Mouse (Mus musculus) kidney, postnatal 25 days (tissue): ENCODE measurements at regions not wholly inside any gene's neighbourhood (a gene's known extent, or its start where the extent isn't known, plus 50 kb on each side); places are given as distances from the start of the nearest gene placed in this dataset.
A peak's percentile ranks its signal among the peaks of the same experiment; 100 is the strongest.

ENCODE experiments used
- DNase-seq, 2 experiments: peaks; one replicate each; pipeline ENCODE4 v3.0.0; 2021; ENCODE audit warnings: mixed read lengths in 2 of 2

GRCm38 (mm10) chr1:75901146-75901545, 355.1 kb downstream of the Slc4a3 start:
- DNase-seq = no peak

- no peak for DNase-seq
These were observed 359.8 kb downstream of the Slc4a3 start for GRCm38 (mm10) chr1:75905699-75906470.

DNA sequence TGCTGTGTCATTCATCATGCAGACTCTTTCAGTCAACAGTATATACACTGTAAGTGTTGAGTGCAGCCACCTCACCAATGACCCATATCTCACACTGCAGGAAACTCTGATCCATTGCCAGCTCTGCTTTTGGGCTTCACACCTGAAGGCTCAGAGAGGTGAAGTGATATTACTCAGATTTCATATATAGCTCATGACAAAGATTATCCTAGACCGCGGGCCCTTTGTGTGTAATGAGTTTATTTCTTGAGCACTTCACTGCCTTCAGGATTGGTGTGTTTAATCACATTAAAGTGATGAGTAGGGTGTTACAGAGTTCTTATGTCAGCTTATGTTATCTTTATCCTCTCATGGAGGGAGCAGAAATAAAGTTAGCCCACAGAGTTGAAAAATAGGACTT, 369.2 kb downstream of the Slc4a3 start:
- DNase-seq = no peak

- DNase-seq = no peak
These were observed 370.1 kb downstream of the Slc4a3 start for GRCm38 (mm10) chr1:75916181-75916580.

- DNase-seq = no peak
These were observed 373.1 kb downstream of the Slc4a3 start for GRCm38 (mm10) chr1:75919134-75919533.

- no peak for DNase-seq
These were observed 379.0 kb downstream of the Slc4a3 start for GRCm38 (mm10) chr1:75925046-75925445.

- peak; percentile 88 to 98 for DNase-seq
These were observed 379.7 kb downstream of the Slc4a3 start for GRCm38 (mm10) chr1:75925802-75926201.

GRCm38 (mm10) chr1:75931852-75932251, 385.8 kb downstream of the Slc4a3 start:
- DNase-seq = no peak

DNA sequence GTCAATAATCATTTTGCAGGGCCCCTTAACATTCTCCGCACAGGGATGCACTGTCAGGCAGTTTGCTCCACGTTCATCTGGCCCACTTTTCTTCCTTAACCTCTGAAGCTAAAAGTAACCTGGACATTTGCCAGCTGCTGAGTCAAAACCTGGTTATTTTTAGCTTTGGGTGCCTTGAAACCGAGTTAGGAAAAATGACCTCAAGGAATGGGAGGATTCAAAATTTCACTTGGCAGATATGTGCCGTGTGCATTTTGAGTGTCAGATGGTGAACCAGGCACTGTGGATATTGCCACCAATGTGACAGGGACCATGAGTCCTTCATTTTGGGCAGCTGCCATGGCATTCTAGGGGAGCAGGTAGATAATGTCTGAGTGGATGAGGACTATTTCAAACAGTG, 387.8 kb downstream of the Slc4a3 start:
- peak; percentile 52 to 54 for DNase-seq

DNA sequence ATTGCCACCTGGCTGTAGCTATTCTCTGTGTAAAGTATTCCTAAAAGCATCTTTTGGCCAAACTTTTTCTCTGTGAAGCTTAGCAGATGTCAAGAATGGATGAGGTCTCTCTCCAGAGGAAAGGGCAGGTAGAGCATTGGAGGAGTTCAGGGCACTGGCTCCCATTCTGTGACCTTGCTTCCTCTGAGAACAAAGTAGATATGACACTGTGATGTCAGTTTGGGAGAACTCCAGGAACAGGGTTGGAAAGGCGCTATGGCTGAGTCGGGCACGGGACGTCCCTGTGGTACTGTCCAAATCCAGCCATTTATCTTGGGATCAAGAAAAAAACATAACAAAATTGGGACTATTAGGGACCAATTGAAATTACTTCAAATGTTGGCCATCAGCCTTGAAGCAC, 388.7 kb downstream of the Slc4a3 start:
- DNase-seq = no peak

DNA sequence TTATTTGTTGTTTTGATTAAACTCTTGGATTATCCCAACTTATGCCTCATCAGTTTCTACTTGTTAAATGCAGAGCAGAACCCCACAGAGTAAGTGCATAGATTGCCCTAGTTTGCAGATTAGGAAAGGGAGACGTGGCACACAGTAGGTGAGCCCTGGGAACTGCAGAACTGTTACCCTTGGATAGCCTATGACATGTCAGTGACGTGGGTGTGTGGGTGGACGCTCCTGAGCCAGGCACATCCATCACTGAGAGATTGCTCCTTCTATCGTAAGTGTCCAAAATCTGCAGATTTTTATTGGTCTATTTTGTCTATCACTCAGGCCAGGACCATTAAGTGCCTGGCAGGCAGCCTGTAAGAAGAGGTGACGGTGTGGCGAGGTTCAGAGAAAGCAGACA, 389.8 kb downstream of the Slc4a3 start:
- no peak for DNase-seq

GRCm38 (mm10) chr1:75936596-75936995, 390.5 kb downstream of the Slc4a3 start:
- DNase-seq = peak in 1 of 2 experiments; percentile 5

DNA sequence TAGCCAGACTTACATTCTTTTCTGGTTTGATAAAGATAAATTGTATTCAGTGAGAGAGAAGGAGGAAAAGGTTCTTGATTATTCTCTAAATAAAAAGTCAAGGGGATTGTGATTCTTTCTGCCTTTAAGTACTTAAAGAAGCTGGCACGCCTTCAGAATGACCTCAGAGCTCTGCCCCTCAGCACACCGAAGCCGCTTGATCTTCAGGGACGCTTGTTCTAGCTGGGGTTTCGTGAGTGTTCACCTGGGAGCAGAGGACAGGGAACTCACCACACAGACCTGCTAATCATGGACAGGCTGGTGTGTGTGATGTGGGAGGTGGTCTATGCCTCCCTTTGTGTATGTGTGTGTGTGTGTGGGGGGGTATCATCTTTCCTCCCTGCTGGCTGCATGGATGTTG, 391.3 kb downstream of the Slc4a3 start:
- no peak for DNase-seq

DNA sequence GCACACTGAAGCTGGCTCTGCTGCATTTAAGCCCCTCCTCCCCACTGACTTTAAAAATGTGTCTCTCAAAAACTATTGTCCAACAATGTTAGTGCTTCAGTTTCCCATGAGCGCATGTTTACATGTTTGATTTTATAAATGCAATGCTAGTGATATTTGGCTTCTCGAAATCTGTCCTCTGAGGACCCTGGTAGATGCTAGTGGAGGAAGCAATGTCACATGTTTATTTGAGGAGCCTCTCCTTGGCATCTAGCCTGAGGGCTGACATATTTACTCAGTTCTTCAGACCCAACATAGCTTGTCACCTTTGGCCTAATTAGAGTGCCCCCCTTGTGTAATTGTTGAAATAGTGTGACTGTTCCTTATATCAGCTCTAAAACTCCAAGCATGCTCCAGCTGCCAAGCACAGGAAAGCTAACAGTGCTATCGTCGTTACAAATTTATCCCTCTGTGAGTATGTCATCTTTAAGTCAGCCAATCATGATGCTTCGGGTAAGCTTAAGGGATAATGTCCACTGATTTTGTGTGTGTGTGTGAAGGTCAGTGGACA, 400.3 kb downstream of the Slc4a3 start:
- no peak for DNase-seq

DNA sequence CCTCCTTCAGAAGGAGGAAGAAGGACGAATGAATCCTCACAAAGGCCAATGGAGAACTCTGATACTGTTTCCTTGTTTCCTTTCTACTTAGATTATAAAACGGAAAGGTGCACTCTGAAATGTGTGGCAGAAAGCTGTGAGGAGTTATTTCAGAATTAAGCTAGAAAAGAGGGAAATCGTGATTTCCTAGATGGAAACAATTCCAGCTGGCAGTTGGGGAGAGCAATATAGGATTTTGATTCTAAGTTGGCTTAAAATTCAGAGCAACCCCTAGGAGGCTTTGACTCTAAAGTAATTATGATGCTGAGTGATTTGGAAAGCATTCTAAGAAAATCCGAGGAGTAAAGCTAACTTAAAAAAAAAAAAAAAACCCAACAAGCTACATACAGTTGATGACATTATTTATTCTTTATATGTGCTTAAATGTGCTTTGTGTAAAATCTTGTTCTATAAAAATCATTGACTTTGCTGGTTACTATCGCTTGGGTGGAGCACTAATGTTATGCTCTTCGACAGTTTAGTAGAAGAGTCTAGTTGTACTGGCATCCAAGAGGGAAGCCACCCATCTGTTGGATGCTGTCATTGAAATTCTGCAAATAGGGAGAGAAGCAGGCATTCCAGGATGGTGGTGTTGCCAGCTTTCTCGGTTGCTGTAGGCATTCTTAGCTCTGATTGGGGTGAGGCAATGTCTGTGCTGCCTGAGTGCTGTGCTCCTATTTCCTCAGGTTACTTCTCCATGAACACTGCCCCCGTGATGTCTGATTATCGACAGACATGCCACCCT, 432.3 kb downstream of the Slc4a3 start:
- no peak for DNase-seq

DNA sequence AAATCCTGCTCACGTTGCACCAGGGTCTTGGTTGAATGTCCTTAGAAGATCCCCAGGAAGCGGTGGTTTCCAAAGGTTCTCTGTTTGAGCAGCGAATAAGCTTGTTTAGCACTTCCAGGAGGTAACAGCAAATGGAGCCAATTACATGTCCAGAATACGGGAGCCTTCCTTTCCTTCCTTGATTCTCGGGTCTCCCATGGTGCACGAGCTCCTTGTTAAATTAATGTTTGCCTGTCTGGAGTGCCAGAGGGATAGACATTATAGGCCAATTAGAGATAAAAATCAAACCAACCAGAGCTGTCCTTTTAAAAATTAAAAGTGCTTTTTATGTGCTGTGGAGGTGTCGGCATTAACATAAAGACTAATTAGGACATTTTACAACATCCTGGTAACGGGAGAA, 437.0 kb downstream of the Slc4a3 start:
- no peak for DNase-seq

DNA sequence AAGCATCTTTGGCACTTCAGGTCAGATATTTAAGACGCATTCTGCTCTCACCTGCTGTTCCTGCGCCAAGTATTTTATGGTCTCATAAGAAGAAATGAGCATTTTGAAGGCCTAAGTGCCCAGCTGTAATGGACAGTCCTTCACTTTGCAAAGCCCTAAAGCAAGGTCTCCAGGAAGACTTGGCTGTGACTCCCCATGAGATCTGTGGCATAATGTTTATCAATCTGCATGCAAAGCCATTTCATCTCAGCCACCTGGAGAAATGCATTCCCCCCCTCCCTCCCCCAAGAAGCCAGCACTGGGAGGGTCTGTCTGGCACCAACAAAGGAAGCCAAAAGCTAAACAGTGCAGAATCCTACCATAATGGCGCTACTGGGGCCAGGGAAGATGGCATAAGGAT, 437.4 kb downstream of the Slc4a3 start:
- DNase-seq = no peak

GRCm38 (mm10) chr1:75988496-75988895, 442.4 kb downstream of the Slc4a3 start:
- no peak for DNase-seq

- no peak for DNase-seq
These were observed 446.0 kb downstream of the Slc4a3 start for GRCm38 (mm10) chr1:75992039-75992438.

DNA sequence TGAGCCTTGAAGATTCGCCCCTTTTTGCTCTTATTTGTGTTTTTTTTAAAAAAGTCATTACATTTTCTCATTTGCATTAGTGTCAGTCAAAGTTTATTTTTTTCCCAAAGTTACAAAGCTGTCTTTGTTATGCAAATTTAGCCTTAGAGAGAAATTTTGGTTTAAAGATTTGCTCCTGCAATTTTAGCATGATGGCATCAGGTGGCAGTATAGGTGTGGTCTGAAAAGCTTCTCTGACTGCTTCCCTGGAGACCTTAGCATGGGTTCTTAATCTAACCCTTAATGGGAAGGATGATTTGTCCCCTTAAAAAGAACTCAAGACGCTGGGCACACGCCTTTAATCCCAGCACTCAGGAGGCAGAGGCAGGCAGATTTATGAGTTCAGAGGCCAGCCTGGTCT, 451.2 kb downstream of the Slc4a3 start:
- no peak for DNase-seq

DNA sequence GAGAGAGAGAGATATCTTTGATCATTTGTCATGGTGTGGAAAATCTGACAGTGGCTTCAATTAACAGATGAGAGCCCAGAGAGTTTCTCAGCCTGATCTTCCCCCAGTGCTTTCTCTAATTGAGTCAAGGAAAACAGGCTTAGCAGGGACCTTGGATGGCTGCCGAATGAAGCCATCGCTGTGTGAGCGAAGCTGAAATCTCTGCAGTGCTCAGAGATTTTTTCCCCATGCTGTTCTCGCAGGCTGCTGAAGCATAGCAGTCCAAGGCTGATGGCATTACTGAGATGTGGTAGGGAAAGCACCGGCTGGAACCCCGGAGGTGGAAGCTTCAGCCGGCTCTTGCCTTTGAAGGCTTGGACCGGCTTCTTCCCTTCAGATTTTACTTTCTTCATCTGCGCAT, 455.1 kb downstream of the Slc4a3 start:
- no peak for DNase-seq

- peak; percentile 59 to 62 for DNase-seq
These were observed 463.5 kb downstream of the Slc4a3 start for GRCm38 (mm10) chr1:76009601-76010000.

GRCm38 (mm10) chr1:76010212-76010800, 464.2 kb downstream of the Slc4a3 start:
- peak; percentile 16 to 62 for DNase-seq

DNA sequence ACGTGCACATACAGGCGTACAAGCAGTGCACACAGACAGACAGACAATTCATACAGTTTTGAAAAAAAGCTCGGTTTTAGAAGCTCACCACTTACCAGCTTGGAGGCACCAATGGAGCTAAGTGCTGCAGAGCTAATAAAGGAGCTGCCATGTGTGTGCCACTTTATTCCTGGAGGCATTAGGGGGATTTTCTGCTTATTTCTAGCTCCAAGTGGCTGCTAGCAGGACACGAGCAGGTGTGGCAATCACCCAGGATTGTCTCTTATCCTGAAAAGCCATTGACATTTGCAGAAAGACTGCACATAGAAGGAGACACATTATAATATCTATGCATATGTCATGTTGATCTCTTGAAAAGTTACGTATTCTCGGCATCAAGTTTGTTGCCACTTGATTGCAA, 472.5 kb downstream of the Slc4a3 start:
- DNase-seq = no peak
